Mouse (Mus musculus) layer of hippocampus, adult 9-11 months (tissue): Measurements from ENCODE around the gene Stx11.

Source experiments
- DNase-seq: peaks from one replicate; pipeline ENCODE4 v3.0.0; 2022

Stx11 gene

GRCm38 (mm10) chr10:12911981-12912530, 52.0 kb downstream of the Stx11 start:
- DNase-seq = peak; percentile 7

- no peak for DNase-seq
These were observed 52.6 kb downstream of the Stx11 start for GRCm38 (mm10) chr10:12911451-12911850.

- no peak for DNase-seq
These were observed 54.2 kb downstream of the Stx11 start for GRCm38 (mm10) chr10:12909891-12910290.

DNA sequence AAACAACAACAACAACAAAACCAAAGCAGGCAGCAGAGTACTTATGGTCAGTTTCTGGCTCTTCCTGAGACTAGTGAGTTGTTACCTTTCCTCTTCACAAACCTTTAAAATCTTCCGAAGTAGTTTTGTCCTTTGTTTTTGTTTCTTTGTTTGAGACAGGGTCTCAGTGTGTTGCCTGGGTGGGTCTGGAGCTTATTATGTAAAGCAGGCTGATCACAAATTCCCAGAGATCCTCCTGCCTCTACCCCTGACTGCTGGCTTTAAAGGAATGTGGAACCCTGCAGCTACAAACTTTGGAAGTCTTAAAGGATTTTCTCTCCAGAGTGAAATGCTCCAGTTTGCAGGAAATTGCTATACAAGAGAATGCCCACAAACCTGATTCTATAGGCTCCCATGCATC, 54.9 kb downstream of the Stx11 start:
- DNase-seq = no peak

DNA sequence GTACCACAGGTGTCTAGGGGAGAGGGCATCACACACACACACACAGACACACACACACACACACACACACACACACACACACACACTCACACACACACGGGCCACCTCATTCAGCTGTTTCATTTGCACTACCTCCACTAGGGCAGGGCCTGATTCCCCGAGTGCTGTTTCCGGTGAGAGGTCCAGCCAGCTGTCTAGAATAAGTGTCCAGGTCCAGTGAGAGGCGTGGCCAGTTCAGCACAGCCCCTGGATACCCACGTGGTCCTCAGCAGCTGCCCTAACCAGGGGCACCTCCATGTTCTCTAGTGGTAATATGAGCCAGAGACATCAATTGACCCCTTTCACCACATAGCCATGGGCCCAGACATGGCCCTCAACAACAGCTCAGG, 60.0 kb downstream of the Stx11 start:
- no peak for DNase-seq

- no peak for DNase-seq
These were observed 60.5 kb downstream of the Stx11 start for GRCm38 (mm10) chr10:12903440-12904139.

GRCm38 (mm10) chr10:12899901-12900300, 64.2 kb downstream of the Stx11 start:
- no peak for DNase-seq

- DNase-seq = no peak
These were observed 70.8 kb downstream of the Stx11 start for GRCm38 (mm10) chr10:12893339-12893738.

DNA sequence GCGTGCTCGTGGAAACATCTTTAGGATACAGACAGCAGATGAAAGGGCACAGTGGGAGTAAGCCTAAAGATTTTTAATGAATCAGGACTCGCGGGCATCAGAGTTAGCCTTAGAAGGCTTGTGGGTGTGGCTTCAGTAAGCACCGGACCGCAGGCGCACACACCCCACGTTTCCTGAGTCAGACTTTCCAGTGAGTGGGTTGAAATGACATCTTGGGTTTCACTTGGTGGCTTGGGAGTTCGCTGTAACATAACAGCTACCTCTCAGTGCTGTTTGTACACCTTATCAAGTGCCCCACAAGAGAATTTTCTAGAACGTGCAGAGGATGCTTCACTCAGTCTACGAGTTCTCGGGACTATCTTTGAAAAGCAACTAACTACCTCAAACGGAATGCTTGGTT, 75.7 kb downstream of the Stx11 start:
- no peak for DNase-seq
